Mouse (Mus musculus) c-Kit-positive CD71-negative TER-119-negative erythroid progenitor cells, embryonic 14.5 days (primary cell): ENCODE results near the gene Tbc1d10b.

ENCODE experiments used
- DNase-seq: peaks from one replicate; pipeline ENCODE4 v3.0.0-alpha.2; 2013; ENCODE audit warnings: low read depth

The Tbc1d10b gene

GRCm38 (mm10) chr7:127224616-127225015 is 16.3 kb upstream of the Tbc1d10b start:
- no peak for DNase-seq

DNA sequence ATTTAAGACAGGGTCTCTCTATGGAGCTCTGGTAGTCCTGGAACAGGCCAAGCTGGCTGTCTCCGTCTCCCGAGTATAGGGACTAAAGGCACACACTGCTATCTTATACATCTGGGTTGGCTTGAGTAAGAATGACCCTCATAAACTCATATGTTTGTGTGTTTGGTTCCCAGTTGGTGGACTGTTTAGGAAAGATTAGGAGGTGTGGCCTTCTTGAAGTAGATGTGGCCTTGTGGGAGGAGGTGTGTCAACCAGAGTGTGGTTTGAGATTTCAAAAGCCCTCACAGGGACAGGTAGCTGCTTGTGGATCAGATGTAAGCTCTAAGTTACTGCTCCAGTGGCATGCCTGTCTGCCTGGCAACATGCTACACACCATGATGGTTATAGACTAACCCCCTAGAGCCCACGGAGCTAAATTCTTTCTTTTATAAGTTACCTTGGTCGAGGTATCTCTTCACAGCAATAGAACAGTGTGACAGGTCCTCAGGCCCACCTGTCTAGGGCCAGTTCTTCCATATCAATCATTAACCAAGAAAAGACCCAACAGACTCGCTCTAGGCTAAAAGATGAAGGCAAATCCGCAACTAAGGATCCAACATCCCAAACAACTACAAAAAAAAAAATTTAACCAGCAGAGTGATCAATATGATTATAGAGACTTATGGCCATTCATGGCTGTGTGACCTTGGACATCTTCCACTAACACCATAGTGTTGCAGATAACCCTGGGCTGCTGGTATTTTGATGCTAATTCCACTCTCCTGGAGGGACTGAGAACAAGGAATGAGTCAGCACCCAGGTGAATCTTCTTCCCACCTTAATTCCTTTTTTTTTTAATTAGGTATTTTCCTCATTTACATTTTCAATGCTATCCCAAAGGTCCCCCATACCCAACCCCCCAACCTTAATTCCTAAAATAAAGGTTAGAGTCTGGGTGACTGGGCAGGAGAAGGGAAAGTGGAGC is 15.5 kb upstream of the Tbc1d10b start:
- no peak for DNase-seq

DNA sequence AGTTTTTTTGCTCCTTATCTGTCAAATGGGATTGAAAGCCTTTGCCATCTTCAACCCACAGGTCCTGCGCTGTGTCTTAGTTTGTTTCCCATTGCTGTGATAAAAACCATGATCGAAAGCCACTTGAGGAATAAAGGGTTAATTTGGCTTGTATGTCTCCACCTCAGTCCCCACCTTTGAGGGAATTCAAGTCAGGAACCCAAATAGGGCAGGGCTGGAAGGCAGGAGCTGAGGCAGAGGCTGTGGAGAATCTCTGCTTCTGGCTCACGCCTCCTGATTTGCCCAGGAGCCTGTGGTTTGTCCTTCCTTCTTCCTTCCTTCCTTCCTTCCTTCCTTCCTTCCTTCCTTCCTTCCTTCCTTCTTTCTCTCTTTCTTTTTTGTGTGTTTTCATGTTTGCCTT is 14.8 kb upstream of the Tbc1d10b start:
- no peak for DNase-seq

DNA sequence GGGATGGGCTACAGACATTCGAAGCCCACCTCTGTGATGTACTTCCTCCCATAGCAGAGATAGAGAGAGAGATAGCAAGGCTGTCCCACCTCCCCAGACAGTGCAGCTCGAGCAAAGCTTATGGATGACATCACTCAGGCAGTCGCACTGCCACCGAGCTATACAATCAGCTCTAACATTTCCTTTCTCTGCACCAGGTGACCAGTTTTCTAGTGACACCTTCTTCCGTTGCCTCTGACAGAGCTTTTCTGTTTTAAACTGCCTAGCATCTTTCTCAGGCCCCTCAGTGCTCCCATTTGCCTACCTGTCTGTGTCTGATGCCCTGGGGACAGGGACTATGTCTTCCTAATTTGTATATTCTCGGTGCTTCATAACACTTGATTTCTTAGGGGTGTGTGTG is 12.2 kb upstream of the Tbc1d10b start:
- DNase-seq: no peak

- DNase-seq: no peak
These were observed 10.4 kb upstream of the Tbc1d10b start for GRCm38 (mm10) chr7:127218670-127219069.

DNA sequence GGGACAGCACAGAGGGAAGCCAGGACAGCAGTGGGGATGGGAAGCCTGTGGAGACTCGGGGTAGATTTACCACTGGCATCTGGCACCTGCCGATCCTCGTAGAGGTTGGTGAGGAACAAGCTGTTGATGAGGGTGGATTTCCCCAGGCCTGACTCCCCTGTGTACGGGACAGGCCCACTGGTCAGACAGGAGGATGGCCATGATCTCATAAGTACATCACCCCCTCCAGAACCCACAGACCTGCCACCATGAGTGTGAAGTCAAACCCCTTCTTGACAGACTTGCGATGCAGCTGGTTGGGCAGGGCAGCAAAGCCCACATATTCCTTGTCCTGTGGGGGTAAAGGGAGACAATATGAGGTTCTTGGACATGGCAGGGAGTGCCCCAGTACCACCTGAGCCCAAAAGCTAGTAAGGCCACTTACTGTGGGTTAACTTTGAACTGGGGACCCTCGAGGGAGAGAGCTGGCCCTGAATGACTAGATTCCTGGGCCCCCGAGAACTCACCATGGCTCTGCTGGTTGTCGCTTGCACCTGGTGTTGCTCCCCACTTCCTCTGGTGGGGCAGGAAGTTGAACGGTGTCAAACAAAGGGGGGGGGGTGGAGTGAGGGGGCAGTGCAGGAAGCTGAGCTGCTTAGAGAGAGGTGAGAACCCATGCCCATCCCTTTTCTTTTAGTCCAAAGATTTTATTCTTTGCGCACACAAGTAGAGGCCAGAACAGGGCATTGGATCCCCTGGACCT is 9.8 kb upstream of the Tbc1d10b start:
- DNase-seq: no peak

- no peak for DNase-seq
These were observed 9.2 kb upstream of the Tbc1d10b start for GRCm38 (mm10) chr7:127217475-127217874.

GRCm38 (mm10) chr7:127216307-127216706 is 8.0 kb upstream of the Tbc1d10b start:
- DNase-seq: no peak

DNA sequence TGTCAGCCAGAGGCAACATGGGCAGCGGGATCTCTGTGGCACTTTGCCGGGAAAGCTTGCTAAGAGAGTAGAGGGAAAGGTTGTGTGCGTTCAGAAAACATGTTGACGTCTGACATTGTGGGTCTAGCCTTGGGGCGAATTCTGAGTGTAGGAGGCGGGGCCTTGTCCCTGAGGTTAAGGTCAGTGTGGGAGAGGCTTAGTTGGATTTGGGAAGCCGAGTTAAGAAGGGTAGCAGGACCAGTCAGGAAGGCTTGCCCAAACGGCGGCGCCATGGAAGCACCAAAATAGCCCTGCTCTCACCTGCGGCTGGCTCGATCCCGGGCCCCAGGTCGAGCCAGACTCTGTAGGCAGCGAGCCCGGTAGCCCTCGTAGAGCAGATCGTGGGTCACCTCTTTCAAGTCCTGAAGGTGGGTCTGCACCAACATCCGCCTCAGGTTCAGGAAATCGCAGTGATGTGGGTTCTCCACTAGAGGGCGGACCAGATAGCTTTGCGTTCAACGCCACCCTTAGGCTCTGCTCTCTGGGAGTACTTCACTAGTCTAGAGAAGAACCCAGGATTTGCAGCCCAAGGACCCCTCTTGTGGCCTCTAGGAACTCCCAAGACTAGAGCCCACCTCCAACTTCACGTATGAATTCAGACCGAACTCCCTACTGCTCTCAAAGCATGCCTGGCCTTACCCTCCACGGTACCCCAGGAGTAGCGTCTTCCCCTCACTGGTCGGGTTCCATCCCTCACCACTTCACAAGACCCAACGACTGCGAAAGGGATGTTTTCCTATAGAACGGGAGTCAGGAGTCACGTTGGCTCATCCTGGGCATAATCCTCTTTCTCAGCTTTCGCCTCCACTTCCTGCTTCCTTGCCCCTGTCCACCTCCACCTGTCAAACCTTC is 7.0 kb upstream of the Tbc1d10b start:
- DNase-seq: no peak

- DNase-seq: no peak
These were observed 6.3 kb upstream of the Tbc1d10b start for GRCm38 (mm10) chr7:127214521-127214920.

- DNase-seq: no peak
These were observed 5.7 kb upstream of the Tbc1d10b start for GRCm38 (mm10) chr7:127213930-127214329.

DNA sequence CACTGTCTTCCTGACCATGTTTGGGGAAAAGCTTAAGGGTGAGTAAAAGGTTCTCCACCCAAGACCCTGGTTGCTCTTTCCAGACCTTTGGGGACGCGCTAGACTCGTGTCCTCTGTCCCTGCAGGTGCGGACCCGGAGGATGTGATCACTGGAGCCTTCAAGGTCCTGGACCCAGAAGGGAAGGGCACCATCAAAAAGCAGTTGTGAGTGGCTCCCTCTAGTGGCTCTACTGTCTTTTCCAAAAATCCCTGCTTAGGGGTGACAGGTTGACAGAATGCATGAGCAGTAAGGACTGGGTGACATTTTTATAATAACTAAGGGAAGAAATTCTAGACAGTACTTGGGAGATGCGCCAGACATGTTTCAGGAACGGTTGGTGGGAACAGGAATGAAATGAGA is 5.2 kb upstream of the Tbc1d10b start:
- DNase-seq: no peak

GRCm38 (mm10) chr7:127212432-127213250 is 4.4 kb upstream of the Tbc1d10b start:
- DNase-seq: no peak

DNA sequence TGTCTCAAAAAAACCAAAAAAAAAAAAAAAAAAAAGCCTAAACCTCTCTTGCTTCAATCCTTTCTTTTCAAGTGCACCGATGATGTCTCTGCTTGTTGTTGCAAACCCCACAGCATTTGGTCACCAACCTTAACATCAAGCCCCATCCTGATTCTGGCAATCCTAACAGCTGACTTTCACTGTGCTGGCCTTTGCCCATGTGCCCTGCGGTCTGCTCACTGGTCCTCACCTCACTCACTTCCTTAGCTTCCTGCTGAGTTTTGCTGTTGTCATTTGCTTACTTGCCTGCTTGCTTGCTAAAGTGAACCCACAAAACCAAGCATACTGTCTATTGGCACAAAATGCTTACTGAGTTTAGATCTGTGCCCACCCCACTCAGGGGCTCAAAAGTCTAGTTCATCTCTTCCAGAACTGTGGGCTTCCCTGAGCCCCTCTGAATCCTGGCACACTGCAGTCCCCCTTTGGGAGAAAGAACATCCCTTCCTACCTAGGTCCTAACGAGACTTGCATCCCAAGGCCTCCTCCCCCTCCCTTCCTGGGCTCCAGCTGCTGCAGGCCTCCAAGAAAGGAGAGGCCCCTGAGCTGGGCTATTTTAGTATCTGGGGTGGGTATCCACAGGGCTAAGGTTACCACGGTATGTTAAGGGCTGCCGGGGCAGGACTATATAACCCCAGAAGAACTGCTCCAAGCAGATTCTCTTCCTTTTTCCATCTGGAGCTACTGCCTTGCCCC is 2.9 kb upstream of the Tbc1d10b start:
- DNase-seq: no peak

GRCm38 (mm10) chr7:127210266-127210665 is 2.0 kb upstream of the Tbc1d10b start:
- DNase-seq: no peak

- no peak for DNase-seq
These were observed 1.6 kb upstream of the Tbc1d10b start for GRCm38 (mm10) chr7:127209851-127210250.

- peak; percentile 96 for DNase-seq
These were observed 528 bp upstream of the Tbc1d10b start, which contains the start of gene Mylpf for GRCm38 (mm10) chr7:127208553-127209438. Gene Mylpf (plus strand): TSS chr7:127208890.

- no peak for DNase-seq
These were observed 634 bp downstream of the Tbc1d10b start for GRCm38 (mm10) chr7:127207374-127208294.
